Mouse (Mus musculus) midbrain, embryonic 12.5 days (tissue): ENCODE measurements at regions not wholly inside any gene's neighbourhood (a gene's known extent, or its start where the extent isn't known, plus 50 kb on each side); places are given as distances from the start of the nearest gene placed in this dataset.

Experiments used
- ATAC-seq: fragments of 200-750 bp; cut with Nextera tagmentation; 2 replicates; pipeline ENCODE4 v1.8.0; 2017; ENCODE audit warnings: low read depth, moderate TSS enrichment, moderate library complexity; ENCODE audit not compliant: low FRiP score
- H3K27ac ChIP-seq: fragments of 300-500 bp; sonication (generic); replicated peaks from 2 replicates; pipeline ENCODE4 v1.5.1; 2016; ENCODE audit warnings: mild to moderate bottlenecking
- H3K27me3 ChIP-seq: fragments of 300-500 bp; sonication (generic); 2 replicates; pipeline ENCODE4 v1.6.1; 2016; ENCODE audit warnings: mild to moderate bottlenecking
- H3K36me3 ChIP-seq: fragments of 300-500 bp; sonication (generic); 2 replicates; pipeline ENCODE4 v1.6.1; 2016
- H3K4me1 ChIP-seq: fragments of 300-500 bp; sonication (generic); 2 replicates; pipeline ENCODE4 v1.6.1; 2016
- H3K4me2 ChIP-seq: fragments of 300-500 bp; sonication (generic); replicated peaks from 2 replicates; pipeline ENCODE4 v1.6.1; 2016; ENCODE audit warnings: mild to moderate bottlenecking, moderate library complexity
- H3K4me3 ChIP-seq: fragments of 300-500 bp; sonication (generic); 2 replicates; pipeline ENCODE4 v1.5.1; 2016; ENCODE audit warnings: mild to moderate bottlenecking
- H3K9ac ChIP-seq: fragments of 300-500 bp; sonication (generic); replicated peaks from 2 replicates; pipeline ENCODE4 v1.6.1; 2016; ENCODE audit warnings: mild to moderate bottlenecking, moderate library complexity
- H3K9me3 ChIP-seq: fragments of 300-500 bp; sonication (generic); 2 replicates; pipeline ENCODE4 v1.6.1; 2016; ENCODE audit warnings: mild to moderate bottlenecking
- WGBS: fragments of 180-500 bp; shearing (Covaris S2); methylation state at CpG from one replicate; pipeline ENCODE4 v1.1.7; 2016; 5-methylcytosine and 5-hydroxymethylcytosine counted together

DNA sequence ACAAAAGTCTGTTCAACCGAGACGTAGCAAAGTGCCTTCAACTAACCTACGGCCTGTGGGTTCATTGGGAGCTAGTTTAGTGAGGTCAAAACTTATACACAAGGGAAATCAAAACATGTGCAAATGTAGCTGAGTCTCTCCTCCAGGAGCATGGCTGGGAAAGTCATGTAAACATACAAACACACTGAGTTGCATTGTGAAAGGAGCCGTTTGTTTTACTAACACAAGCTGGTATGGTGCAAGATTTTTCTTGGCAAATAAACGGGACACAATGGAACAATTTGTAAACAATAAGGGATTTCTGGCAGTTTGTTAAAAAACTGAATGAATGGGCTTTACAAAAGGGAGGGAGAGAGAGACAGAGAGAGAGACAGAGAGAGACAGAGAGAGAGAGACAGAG lies 147.8 kb upstream of the Paip1 start:
- Histone ChIP-seq H3K4me3 (no peak overlapping the region), H3K9me3 (no peaks in the 10 kb centered on the region), H3K4me1 (no peaks in the 10 kb centered on the region), H3K36me3 (no peaks in the 10 kb centered on the region), H3K27ac (no peak overlapping the region), H3K9ac (no peak overlapping the region), H3K27me3 (no peaks in the 10 kb centered on the region), H3K4me2 (no peak overlapping the region)
- 85% methylated on average over 5 of the region's 5 CpGs for WGBS
- no peak for ATAC-seq

DNA sequence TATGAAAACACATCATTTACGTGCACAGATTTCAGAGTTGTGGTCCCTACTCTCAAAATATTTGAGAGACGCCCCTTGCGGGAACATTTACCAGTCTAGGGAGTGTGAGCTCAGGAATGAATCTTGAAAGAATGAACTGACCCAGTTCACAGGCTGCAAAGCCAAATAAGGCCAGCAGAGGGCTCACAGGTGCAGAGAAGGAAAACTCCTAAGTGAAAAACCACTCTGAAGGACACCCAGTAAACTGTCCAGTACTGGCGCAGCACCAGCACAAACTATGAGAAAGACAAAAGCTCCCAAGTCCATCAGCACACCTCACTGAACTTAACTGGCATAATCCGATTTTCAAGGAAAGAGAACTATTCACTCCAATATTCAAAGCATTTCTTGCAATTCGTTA lies 145.0 kb upstream of the Paip1 start:
- no peak overlapping the region for H3K9ac ChIP-seq
- H3K9me3 ChIP-seq: no peaks in the 10 kb centered on the region
- ATAC-seq: peak; percentile 68
- no peaks in the 10 kb centered on the region for H3K36me3 ChIP-seq
- H3K27me3 ChIP-seq: no peaks in the 10 kb centered on the region
- H3K4me1 ChIP-seq: no peaks in the 10 kb centered on the region
- WGBS: 52% methylated on average over 6 of the region's 6 CpGs
- no peak overlapping the region for H3K4me2 ChIP-seq
- no peak overlapping the region for H3K27ac ChIP-seq
- H3K4me3 ChIP-seq: no peak overlapping the region

DNA sequence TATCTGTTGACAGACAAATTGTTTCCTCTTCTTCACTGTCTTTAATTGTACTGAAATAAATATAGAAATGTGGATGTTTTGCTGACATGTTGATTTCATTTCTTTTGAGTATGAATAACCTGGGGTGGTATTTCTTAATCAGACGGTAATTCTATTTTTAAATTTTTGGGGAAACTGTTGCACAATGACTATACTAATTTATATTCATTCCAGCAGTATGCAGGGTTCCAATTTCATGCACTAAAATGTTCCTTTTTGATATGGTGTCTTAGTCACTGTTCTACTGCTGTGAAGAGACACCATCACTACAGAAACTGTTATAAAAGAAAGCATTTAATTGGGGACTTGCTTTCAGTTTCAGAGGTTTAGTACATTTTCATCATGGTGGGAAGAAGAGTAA lies 119.2 kb upstream of the Paip1 start:
- no peaks in the 10 kb centered on the region for H3K9me3 ChIP-seq
- no peaks in the 10 kb centered on the region for H3K36me3 ChIP-seq
- H3K4me3 ChIP-seq: no peak overlapping the region
- H3K27me3 ChIP-seq: no peaks in the 10 kb centered on the region
- no peak overlapping the region for H3K9ac ChIP-seq
- no peak overlapping the region for H3K4me2 ChIP-seq
- no peak overlapping the region for H3K27ac ChIP-seq
- 91% methylated on average over 1 of the region's 1 CpGs for WGBS
- no peaks in the 10 kb centered on the region for H3K4me1 ChIP-seq
- ATAC-seq: no peak

DNA sequence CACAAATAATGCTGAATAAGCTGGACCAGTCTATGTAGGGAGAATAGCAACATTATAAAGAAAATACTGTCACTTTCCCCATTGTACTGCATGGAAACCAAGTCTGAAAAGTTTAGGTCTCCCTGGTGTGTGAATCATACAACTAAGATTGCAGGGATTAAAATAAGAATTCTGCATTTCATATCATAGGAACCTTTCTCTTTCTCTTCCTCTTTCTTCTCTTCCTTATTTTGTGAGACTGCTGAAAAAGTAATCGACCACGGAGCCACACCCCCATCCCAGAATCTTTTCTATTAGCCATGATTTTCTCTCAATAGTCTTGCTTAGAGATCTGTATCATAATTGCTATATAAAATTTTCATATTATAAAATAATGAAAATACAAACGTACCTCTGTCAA lies 118.4 kb upstream of the Paip1 start:
- no peaks in the 10 kb centered on the region for H3K9me3 ChIP-seq
- no peak overlapping the region for H3K27ac ChIP-seq
- WGBS: 91% methylated on average over 3 of the region's 3 CpGs
- H3K9ac ChIP-seq: no peak overlapping the region
- no peak overlapping the region for H3K4me3 ChIP-seq
- H3K27me3 ChIP-seq: no peaks in the 10 kb centered on the region
- H3K4me1 ChIP-seq: no peaks in the 10 kb centered on the region
- no peak overlapping the region for H3K4me2 ChIP-seq
- H3K36me3 ChIP-seq: no peaks in the 10 kb centered on the region
- no peak for ATAC-seq

DNA sequence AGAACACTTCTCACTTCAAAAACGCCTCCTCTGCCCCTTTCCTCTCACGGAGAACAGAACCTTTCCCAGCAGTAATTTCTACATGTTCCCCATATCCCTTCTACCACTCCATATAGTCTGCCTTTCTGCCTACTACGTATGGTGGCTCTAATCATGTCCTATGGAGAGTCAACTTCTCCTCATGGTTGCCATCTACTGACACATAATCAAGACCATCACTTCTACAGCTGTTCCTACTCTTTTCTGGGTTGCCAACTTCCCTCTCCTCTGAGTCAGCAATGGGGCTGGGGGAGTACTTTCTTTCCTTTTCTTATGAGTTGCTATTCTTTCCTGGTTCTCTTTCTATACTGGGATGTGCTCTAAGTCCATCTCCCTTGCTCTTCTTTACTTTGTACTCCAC lies 114.0 kb upstream of the Paip1 start:
- Histone ChIP-seq H3K4me3 (no peak overlapping the region), H3K4me2 (no peak overlapping the region), H3K27ac (no peak overlapping the region), H3K9me3 (no peaks in the 10 kb centered on the region), H3K36me3 (no peaks in the 10 kb centered on the region), H3K27me3 (no peaks in the 10 kb centered on the region), H3K4me1 (no peaks in the 10 kb centered on the region), H3K9ac (no peak overlapping the region)
- ATAC-seq: no peak
- 83% methylated on average over 3 of the region's 3 CpGs for WGBS

DNA sequence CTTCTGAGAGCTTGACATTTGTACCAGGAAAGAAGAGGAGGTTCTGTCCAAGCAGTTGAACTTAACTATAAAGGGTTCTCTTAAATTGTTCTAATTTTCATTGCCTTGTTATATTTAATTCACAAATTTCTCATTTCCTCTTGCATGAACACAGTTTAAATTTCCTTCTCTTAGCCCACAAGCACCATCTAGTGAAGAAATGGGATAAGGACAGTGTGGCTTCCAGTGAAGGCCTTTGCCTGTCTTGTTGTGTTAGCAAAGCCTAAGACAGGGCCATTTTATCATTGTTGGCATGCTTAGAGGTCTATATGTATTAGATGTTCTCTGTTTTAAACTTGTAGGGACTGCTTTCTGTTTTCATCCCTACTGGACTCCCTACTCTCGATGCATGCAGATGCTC lies 110.0 kb upstream of the Paip1 start:
- no peak for ATAC-seq
- Histone ChIP-seq H3K4me3 (no peak overlapping the region), H3K4me2 (no peak overlapping the region), H3K36me3 (no peaks in the 10 kb centered on the region), H3K4me1 (no peaks in the 10 kb centered on the region), H3K9me3 (no peaks in the 10 kb centered on the region), H3K27ac (no peak overlapping the region), H3K9ac (no peak overlapping the region), H3K27me3 (no peaks in the 10 kb centered on the region)
- WGBS: 96% methylated on average over 1 of the region's 1 CpGs

DNA sequence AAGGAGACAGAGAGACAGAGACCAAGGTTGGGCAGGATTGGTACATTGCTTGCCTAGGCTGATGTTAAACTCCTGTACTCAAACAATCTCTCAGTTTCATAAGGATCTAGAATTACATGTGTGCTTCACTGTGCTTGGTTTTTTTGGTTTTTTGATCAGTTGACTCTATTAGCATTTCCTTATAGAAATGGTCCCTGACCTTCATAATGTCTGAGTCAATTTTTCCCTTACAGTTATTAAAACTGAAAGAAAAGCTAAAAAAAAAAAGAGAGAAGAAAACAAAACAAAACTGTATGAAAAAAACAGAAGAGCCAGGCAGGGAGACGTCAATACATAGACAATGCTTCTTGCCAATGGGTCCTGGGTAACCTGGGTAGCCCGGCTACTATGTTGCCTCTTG lies 102.9 kb upstream of the Paip1 start:
- Histone ChIP-seq H3K27ac (no peak overlapping the region), H3K4me3 (no peak overlapping the region), H3K9ac (no peak overlapping the region), H3K36me3 (no peaks in the 10 kb centered on the region), H3K4me2 (no peak overlapping the region), H3K9me3 (no peaks in the 10 kb centered on the region), H3K27me3 (no peaks in the 10 kb centered on the region), H3K4me1 (no peaks in the 10 kb centered on the region)
- no peak for ATAC-seq
- WGBS: 92% methylated on average over 2 of the region's 2 CpGs

DNA sequence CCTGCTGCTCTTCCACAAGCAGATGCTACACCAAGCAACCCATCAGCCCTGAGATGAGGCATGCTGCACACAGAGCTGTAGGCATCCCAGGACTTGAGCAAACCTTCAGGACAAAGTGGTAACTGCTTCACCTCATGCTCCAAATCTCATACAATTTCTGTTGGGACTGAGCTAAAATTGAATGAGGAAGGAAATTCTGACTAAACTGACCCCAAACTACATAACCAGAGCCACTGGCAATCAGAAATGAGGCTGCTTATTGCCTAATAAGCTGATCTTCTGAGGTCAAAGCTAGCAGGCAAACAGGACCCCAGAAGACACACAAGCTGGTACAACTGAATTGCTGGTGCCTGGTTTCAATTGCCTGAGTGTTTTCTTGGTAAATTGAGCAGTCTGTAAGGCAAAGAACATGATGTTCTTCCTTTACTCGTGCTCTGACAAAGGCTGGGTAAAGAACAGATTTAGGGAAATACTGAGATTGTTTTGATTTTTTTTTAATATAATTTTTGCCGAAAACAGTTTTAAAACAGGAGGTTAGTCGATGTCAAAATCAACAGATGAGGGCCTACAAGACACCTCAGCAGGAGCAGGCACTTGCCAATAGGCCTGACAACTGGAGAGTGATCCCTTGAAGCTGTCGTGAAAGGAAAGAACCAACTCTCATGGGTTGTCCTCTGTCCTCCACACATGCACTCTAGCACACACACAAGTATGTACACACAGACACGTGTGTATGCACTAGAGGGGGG lies 101.3 kb upstream of the Paip1 start:
- no peaks in the 10 kb centered on the region for H3K9me3 ChIP-seq
- no peak overlapping the region for H3K4me3 ChIP-seq
- 86% methylated on average over 5 of the region's 5 CpGs for WGBS
- no peaks in the 10 kb centered on the region for H3K36me3 ChIP-seq
- no peak overlapping the region for H3K4me2 ChIP-seq
- H3K27me3 ChIP-seq: no peaks in the 10 kb centered on the region
- no peak overlapping the region for H3K27ac ChIP-seq
- no peak overlapping the region for H3K9ac ChIP-seq
- no peak for ATAC-seq
- H3K4me1 ChIP-seq: no peaks in the 10 kb centered on the region

DNA sequence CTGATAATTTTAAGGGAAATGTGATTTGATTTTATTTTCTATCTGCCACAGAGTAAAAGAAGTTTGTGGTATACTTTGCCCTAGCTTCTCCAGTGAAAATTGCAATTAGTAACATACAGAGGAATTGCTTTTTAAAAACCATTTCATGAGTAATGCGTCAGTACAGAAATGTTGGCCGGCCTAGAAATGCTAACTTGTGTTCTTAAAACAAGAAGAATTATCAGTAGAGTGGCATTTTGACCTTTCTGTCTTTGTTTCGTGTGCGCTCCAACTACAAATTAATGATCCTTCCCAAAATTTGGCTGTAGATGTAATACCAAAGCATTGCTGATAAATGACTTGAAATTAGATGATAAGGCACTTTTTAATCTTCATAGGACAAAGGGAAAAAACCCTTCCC lies 99.7 kb upstream of the Paip1 start:
- Histone ChIP-seq H3K9me3 (no peaks in the 10 kb centered on the region), H3K9ac (no peak overlapping the region), H3K27ac (no peak overlapping the region), H3K36me3 (no peaks in the 10 kb centered on the region), H3K4me2 (no peak overlapping the region), H3K27me3 (no peaks in the 10 kb centered on the region), H3K4me1 (no peaks in the 10 kb centered on the region), H3K4me3 (no peak overlapping the region)
- ATAC-seq: no peak
- 95% methylated on average over 4 of the region's 4 CpGs for WGBS

DNA sequence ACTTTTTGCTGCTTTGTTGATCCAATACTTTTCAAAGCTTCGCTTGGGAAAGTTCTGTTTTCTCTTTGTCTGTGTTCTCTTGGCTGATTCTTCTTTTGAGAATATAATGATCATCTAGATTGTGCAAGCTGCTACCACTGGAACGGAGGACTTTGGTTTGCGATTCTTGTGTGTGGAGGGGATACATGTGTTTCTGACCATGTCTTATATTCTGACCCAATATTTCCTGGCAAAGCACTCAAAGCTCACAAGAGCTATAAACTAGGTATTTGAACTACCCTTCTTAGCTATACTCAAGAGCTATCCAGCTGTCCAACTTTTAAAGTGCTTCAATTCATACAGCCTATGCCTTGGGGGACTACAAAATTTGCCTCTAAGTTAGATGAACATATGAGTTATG lies 96.6 kb upstream of the Paip1 start:
- Histone ChIP-seq H3K27me3 (no peaks in the 10 kb centered on the region), H3K4me3 (no peak overlapping the region), H3K36me3 (peaks cover 16% of the 10 kb centered on the region), H3K4me2 (no peak overlapping the region), H3K9me3 (no peaks in the 10 kb centered on the region), H3K9ac (no peak overlapping the region), H3K27ac (no peak overlapping the region), H3K4me1 (no peaks in the 10 kb centered on the region)
- WGBS: over 99% methylated on average over 3 of the region's 3 CpGs
- no peak for ATAC-seq

DNA sequence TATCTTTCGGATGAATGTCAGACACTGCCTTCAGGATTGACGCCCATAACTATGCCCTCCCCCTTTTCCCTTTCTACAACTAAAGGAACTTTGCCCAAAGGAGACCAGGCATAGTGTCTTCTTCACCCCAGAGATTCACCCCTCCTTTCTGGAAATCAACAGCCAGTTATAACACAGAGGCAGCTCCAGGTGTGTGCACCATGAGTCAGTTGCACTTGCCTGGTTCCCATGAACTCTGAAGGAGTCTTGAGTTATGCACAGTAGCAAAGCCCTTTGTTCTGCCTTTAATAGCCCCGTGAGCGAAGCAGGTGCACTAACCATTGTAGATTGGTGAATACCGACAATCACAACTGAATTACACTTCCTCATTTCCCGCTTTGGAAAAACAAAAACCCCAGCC lies 94.5 kb upstream of the Paip1 start:
- Histone ChIP-seq H3K9ac (no peak overlapping the region), H3K36me3 (peaks cover 28% of the 10 kb centered on the region), H3K27me3 (no peaks in the 10 kb centered on the region), H3K27ac (no peak overlapping the region), H3K4me1 (no peaks in the 10 kb centered on the region), H3K9me3 (no peaks in the 10 kb centered on the region), H3K4me2 (no peak overlapping the region), H3K4me3 (no peak overlapping the region)
- WGBS: 87% methylated on average over 6 of the region's 6 CpGs
- no peak for ATAC-seq

DNA sequence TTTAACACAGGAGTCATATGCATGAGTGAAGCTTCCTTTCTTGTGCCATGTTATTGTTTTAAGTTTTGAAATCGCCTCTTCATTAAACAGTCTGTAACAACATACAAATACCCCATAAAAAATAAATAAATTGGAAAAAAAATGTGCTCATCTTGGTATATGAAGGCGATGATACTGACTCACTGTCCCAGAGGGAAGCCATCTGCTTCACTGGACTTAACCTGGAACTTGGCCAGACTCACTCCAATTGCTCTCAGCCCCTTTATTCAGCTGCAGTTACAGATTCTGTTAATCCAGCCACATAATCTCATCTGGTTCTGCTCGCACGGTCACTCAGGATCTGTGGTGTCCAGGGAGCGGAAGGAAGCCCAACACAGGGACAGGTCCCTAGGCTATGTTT lies 90.5 kb upstream of the Paip1 start:
- Histone ChIP-seq H3K36me3 (peaks cover 28% of the 10 kb centered on the region), H3K4me2 (no peak overlapping the region), H3K9me3 (no peaks in the 10 kb centered on the region), H3K4me3 (no peak overlapping the region), H3K27ac (no peak overlapping the region), H3K9ac (no peak overlapping the region), H3K4me1 (no peaks in the 10 kb centered on the region), H3K27me3 (no peaks in the 10 kb centered on the region)
- 88% methylated on average over 5 of the region's 5 CpGs for WGBS
- no peak for ATAC-seq

DNA sequence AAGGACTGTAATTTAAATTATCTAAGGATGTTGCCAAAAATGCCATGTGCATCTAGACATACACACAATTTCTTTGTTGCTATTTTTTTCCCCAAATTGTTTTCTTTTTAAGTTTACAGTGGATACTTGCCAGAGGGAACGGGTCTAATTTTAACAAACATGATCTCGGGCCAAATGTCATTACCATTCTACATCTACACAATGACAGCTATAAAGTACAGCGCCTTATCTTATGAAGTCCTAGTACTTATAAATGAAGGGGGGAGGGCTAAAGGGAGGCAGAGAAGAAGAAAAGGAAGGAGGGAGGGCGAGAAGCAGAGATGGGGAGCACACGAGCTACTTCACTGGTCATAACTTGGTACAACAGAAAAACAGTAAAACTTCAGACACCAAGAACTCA lies 89.4 kb upstream of the Paip1 start:
- Histone ChIP-seq H3K9ac (no peak overlapping the region), H3K36me3 (peaks cover 28% of the 10 kb centered on the region), H3K9me3 (no peaks in the 10 kb centered on the region), H3K27ac (no peak overlapping the region), H3K4me2 (no peak overlapping the region), H3K4me1 (no peaks in the 10 kb centered on the region), H3K27me3 (no peaks in the 10 kb centered on the region), H3K4me3 (no peak overlapping the region)
- no peak for ATAC-seq
- 88% methylated on average over 5 of the region's 5 CpGs for WGBS
